Mouse (Mus musculus) hindbrain, embryonic 16.5 days (tissue): Measurements from ENCODE around the gene Lats2. TPM values are rescaled to one million over a fixed set of nuclear protein-coding genes. Genes with fewer than 3 reads are reported as not detected.
A peak's percentile ranks its signal among the peaks of the same experiment; 100 is the strongest.

Source experiments
- ATAC-seq: fragments of 200-750 bp; cut with Nextera tagmentation; 2 replicates; pipeline ENCODE4 v1.8.0; 2017; ENCODE audit warnings: moderate TSS enrichment, moderate library complexity
- H3K27ac ChIP-seq: fragments of 300-500 bp; sonication (generic); 2 replicates; pipeline ENCODE4 v1.5.1; 2014; ENCODE audit warnings: low read depth, mild to moderate bottlenecking, control low read depth, low read length, moderate library complexity
- H3K27me3 ChIP-seq: fragments of 300-500 bp; sonication (generic); replicated peaks from 2 replicates; pipeline ENCODE4 v1.6.1; 2014; ENCODE audit warnings: low read length; ENCODE audit not compliant: control insufficient read depth, insufficient read depth
- H3K36me3 ChIP-seq: fragments of 300-500 bp; sonication (generic); 2 replicates; pipeline ENCODE4 v1.6.1; 2014; ENCODE audit warnings: mild to moderate bottlenecking, low read length, moderate library complexity, mixed read lengths; ENCODE audit not compliant: control insufficient read depth, insufficient read depth
- H3K4me1 ChIP-seq: fragments of 300-500 bp; sonication (generic); 2 replicates; pipeline ENCODE4 v1.6.1; 2014; ENCODE audit warnings: low read depth, low read length; ENCODE audit not compliant: control insufficient read depth, insufficient read depth
- H3K4me2 ChIP-seq: fragments of 300-500 bp; sonication (generic); 2 replicates; pipeline ENCODE4 v1.6.1; 2014; ENCODE audit warnings: mild to moderate bottlenecking, low read length, control low read depth, moderate library complexity
- H3K4me3 ChIP-seq: fragments of 300-500 bp; sonication (generic); 2 replicates; pipeline ENCODE4 v1.5.1; 2014; ENCODE audit warnings: mild to moderate bottlenecking, low read length, control low read depth, moderate library complexity
- H3K9ac ChIP-seq: fragments of 300-500 bp; sonication (generic); 2 replicates; pipeline ENCODE4 v1.6.1; 2014; ENCODE audit warnings: low read depth, mild to moderate bottlenecking, control low read depth, low read length, moderate library complexity
- H3K9me3 ChIP-seq: fragments of 300-500 bp; sonication (generic); 2 replicates; pipeline ENCODE4 v1.6.1; 2014; ENCODE audit warnings: mild to moderate bottlenecking, low read length, moderate library complexity; ENCODE audit not compliant: control insufficient read depth
- WGBS: fragments of 180-500 bp; shearing (Covaris S2); extraction: QIAGEN DNeasy Blood & Tissue Kit; methylation state at CpG from one replicate; pipeline ENCODE4 v1.1.7; 2014; 5-methylcytosine and 5-hydroxymethylcytosine counted together
- polyA plus RNA-seq: library from polyadenylated mRNA; unstranded; fragments of >200 nt; fragmentation: Nextera tagmentation; extraction: Ambion mirVana; gene quantifications from 2 replicates; pipeline ENCODE4 v1.2.1, GENCODE M21; 2015

Gene Lats2
- polyA plus RNA-seq, 1 experiment from 2014 or later = 5.9 TPM

DNA sequence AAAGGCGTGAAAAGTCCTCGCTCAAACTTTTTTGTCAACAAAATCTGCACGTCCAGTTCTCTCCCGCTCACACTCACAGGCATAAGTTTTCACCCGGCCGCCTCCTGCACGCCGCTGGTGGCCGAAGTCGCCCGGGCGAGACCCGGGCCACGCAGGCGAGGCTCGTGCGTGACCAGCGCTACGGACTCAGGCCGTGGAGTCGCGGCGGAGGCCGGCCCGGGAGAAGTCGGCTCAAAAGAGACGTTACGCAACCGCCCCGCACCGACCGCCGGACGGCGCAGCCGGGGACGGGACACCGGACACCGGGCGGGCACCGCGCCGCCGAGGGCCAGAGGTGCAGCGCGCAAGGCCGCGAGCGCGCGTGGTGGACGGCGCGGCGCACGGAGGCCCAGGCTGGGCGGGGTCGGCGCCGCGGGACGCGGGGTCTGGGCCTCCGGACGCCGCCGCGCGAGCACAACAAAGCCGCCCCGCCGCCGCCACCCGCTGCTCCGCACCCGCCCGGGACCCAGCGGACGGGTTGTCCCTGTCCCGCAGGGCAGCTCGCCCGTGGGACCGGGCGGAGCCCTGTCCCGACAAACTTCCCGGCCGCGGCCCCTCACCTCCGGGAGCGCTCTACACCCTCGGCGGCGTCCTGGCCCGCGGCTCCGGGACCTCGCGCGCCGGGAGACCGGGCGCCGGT, 12.8 kb downstream of the Lats2 start:
- Histone ChIP-seq H3K4me3 (peak overlapping the region; percentile 91), H3K9ac (peak overlapping the region; percentile 82), H3K27me3 (no peaks in the 10 kb centered on the region), H3K27ac (peak overlapping the region; percentile 86), H3K36me3 (no peaks in the 10 kb centered on the region), H3K9me3 (no peaks in the 10 kb centered on the region), H3K4me1 (peaks cover 10% of the 10 kb centered on the region), H3K4me2 (peak overlapping the region; percentile 84)
- peak; percentile 67 for ATAC-seq
- WGBS = under 1% methylated on average over 100 of the region's 103 CpGs

DNA sequence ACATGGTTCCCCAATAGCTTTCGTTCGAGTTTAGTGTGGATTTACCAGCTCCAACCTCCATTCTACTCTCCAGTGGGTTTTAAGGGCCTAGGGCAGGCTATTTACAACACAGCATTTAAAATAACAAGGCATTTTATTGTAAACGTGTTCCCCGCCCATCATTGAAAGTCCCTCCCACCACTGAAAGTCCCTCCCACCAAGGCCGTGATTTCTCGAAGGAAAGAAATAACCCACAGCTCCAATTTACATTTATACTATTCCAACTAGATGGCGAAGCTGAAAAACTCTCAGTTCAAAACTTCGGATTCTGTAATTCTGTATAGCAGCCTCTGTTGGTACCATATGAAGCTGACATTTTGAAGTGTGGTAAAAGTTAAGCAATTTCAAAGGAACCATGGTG, 13.6 kb downstream of the Lats2 start:
- Histone ChIP-seq H3K4me1 (peaks cover 10% of the 10 kb centered on the region), H3K27me3 (no peaks in the 10 kb centered on the region), H3K4me3 (peak overlapping the region; percentile 91), H3K9ac (no peak overlapping the region), H3K9me3 (no peaks in the 10 kb centered on the region), H3K4me2 (peak overlapping the region; percentile 84), H3K36me3 (no peaks in the 10 kb centered on the region), H3K27ac (no peak overlapping the region)
- WGBS = 1% methylated on average over 8 of the region's 8 CpGs
- no peak for ATAC-seq

- no peaks in the 10 kb centered on the region for H3K27me3 ChIP-seq
- no peaks in the 10 kb centered on the region for H3K9me3 ChIP-seq
- no peaks in the 10 kb centered on the region for H3K36me3 ChIP-seq
- no peak overlapping the region for H3K4me2 ChIP-seq
- no peak overlapping the region for H3K27ac ChIP-seq
- ATAC-seq = no peak
- no peak overlapping the region for H3K4me3 ChIP-seq
- WGBS = 78% methylated on average over 8 of the region's 8 CpGs
- no peak overlapping the region for H3K9ac ChIP-seq
- peaks cover 6% of the 10 kb centered on the region for H3K4me1 ChIP-seq
Measured at GRCm38 (mm10) chr14:57740651-57741050, 17.5 kb downstream of the Lats2 start.

DNA sequence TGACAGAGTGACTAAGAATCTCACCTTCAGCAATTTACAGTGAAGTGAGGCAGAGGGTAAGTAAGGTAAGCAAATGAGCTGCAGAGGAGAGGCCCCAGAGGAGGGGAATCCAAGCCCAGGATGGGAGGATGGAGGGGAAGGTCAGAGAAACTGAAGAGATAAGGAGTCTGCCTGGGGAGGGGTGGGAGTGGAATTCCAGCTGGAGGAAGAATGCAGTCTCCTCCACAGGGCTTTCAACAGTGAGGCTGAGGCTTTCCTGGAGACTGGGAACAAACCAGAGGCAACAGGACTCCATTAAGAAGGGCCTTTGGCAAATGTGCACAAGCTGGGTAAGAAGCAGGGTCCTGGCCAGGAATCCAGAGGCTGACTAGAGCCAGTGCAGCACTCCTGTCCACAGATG, 21.1 kb downstream of the Lats2 start:
- Histone ChIP-seq H3K4me1 (no peaks in the 10 kb centered on the region; the same call in 1 of the 2 replicates), H3K36me3 (no peaks in the 10 kb centered on the region), H3K9me3 (no peaks in the 10 kb centered on the region), H3K9ac (no peak overlapping the region), H3K4me2 (no peak overlapping the region), H3K27ac (no peak overlapping the region), H3K4me3 (no peak overlapping the region), H3K27me3 (no peaks in the 10 kb centered on the region)
- ATAC-seq = no peak

GRCm38 (mm10) chr14:57736141-57736540, 22.0 kb downstream of the Lats2 start:
- no peaks in the 10 kb centered on the region for H3K36me3 ChIP-seq
- H3K4me1 ChIP-seq = peaks cover 3% of the 10 kb centered on the region; the same call in 1 of the 2 replicates
- no peak overlapping the region for H3K4me3 ChIP-seq
- H3K9me3 ChIP-seq = no peaks in the 10 kb centered on the region
- no peak for ATAC-seq
- no peak overlapping the region for H3K9ac ChIP-seq
- no peak overlapping the region for H3K27ac ChIP-seq
- H3K4me2 ChIP-seq = no peak overlapping the region
- H3K27me3 ChIP-seq = no peaks in the 10 kb centered on the region
- WGBS = 69% methylated on average over 4 of the region's 4 CpGs

- Histone ChIP-seq H3K4me1 (peaks cover 15% of the 10 kb centered on the region), H3K4me2 (no peak overlapping the region), H3K27ac (no peak overlapping the region), H3K36me3 (no peaks in the 10 kb centered on the region), H3K27me3 (no peaks in the 10 kb centered on the region), H3K9ac (no peak overlapping the region), H3K9me3 (no peaks in the 10 kb centered on the region), H3K4me3 (no peak overlapping the region)
- 24% methylated on average over 6 of the region's 6 CpGs for WGBS
- 0 out of 2 replicates have a peak, but pooled peaks have one; percentile 19 for ATAC-seq
Measured at GRCm38 (mm10) chr14:57732668-57733293, 25.4 kb downstream of the Lats2 start.

DNA sequence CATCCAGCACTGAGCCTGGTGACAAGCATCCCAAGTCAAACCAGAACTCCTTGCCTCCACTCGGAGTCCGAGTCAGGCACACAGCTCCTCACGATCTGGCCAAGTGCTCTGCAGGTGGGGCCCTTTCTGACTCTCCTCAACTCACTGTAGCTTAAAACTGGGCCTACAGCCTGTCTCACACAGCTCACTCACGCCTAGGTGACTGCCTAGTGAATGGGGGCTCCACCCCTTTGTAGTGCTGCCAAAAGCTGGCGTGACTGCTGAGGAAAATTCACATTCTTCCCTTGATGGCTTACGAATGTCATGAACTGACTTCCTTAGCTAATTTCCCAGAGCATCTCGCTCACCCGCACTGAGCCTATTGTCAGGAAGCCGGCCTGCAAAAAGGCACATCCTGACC, 27.7 kb downstream of the Lats2 start:
- peak overlapping the region; percentile 69 for H3K27ac ChIP-seq
- H3K36me3 ChIP-seq = no peaks in the 10 kb centered on the region

GRCm38 (mm10) chr14:57729975-57730499, 28.2 kb downstream of the Lats2 start:
- WGBS = 35% methylated on average over 5 of the region's 5 CpGs
- no peak overlapping the region for H3K9ac ChIP-seq

More for the DNA sequence above, 27.7 kb downstream of the Lats2 start:
- H3K9me3 ChIP-seq = no peaks in the 10 kb centered on the region
- no peaks in the 10 kb centered on the region for H3K27me3 ChIP-seq
- H3K4me1 ChIP-seq = peaks cover 15% of the 10 kb centered on the region
- 25% methylated on average over 9 of the region's 9 CpGs for WGBS
- peak; percentile 83 for ATAC-seq
- H3K4me3 ChIP-seq = no peak overlapping the region
- H3K9ac ChIP-seq = peak overlapping the region; percentile 35; the same call in 1 of the 2 replicates
- H3K4me2 ChIP-seq = no peak overlapping the region

GRCm38 (mm10) chr14:57729364-57729763, 28.8 kb downstream of the Lats2 start:
- no peaks in the 10 kb centered on the region for H3K9me3 ChIP-seq
- H3K9ac ChIP-seq = no peak overlapping the region
- 83% methylated on average over 8 of the region's 8 CpGs for WGBS
- no peak overlapping the region for H3K4me3 ChIP-seq
- H3K27ac ChIP-seq = no peak overlapping the region; the same call in 1 of the 2 replicates
- peaks cover 15% of the 10 kb centered on the region for H3K4me1 ChIP-seq
- H3K4me2 ChIP-seq = no peak overlapping the region
- no peak for ATAC-seq
- H3K36me3 ChIP-seq = no peaks in the 10 kb centered on the region
- H3K27me3 ChIP-seq = no peaks in the 10 kb centered on the region

More at GRCm38 (mm10) chr14:57729975-57730499, 28.2 kb downstream of the Lats2 start:
- H3K4me2 ChIP-seq = no peak overlapping the region
- no peaks in the 10 kb centered on the region for H3K9me3 ChIP-seq
- no peaks in the 10 kb centered on the region for H3K36me3 ChIP-seq
- H3K4me3 ChIP-seq = no peak overlapping the region
- H3K27me3 ChIP-seq = no peaks in the 10 kb centered on the region
- peak overlapping the region; percentile 69 for H3K27ac ChIP-seq
- peaks cover 15% of the 10 kb centered on the region for H3K4me1 ChIP-seq
- peak; percentile 93 for ATAC-seq
